Mouse (Mus musculus) lung, adult 2 months (tissue): ENCODE data around the gene Retreg2.

Experiments
- CTCF ChIP-seq: fragments of 200-500 bp; IDR thresholded peaks from 2 replicates; pipeline ENCODE4 v1.5.1; 2011; ENCODE audit warnings: mild to moderate bottlenecking, low read length, control low read depth; ENCODE audit not compliant: insufficient read depth
- POLR2A ChIP-seq: fragments of 200-500 bp; IDR thresholded peaks from 2 replicates; pipeline ENCODE4 v1.6.1; 2011; ENCODE audit warnings: low read depth, mild to moderate bottlenecking, control low read depth, low read length, borderline replicate concordance; ENCODE audit errors: extremely low read depth

- TF ChIP-seq CTCF (no peak), POLR2A (no peak)
Observed at GRCm38 (mm10) chr1:75145589-75145988, 3.0 kb downstream of the Retreg2 start.
